Mouse (Mus musculus) induced T-regulatory cell, adult 2 months (primary cell): ENCODE results near the gene Gm15107.
"Not testable (repeated sequence)": the region's sequence is repeated elsewhere in the genome, so short reads cannot be mapped to it uniquely, and the experiment has no call there.

ENCODE experiments used
- DNase-seq: peaks from one replicate; pipeline ENCODE4 v3.0.0-alpha.2; 2012; ENCODE audit warnings: low read depth

Gene Gm15107

GRCm38 (mm10) chrX:148180424-148180823 is at the start of gene Gm15107:
Gene Gm15107, plus strand, starts transcription at chrX:148180724.
- not testable (repeated sequence) for DNase-seq
